Mouse (Mus musculus) lung, postnatal 0 days (tissue): ENCODE data around the gene Ldha. TPM values are rescaled to one million over a fixed set of nuclear protein-coding genes. Genes with fewer than 3 reads are reported as not detected.
A peak's percentile ranks its signal among the peaks of the same experiment; 100 is the strongest.
"Not testable (repeated sequence)": the region's sequence is repeated elsewhere in the genome, so short reads cannot be mapped to it uniquely, and the experiment has no call there.

Experiments used
- ATAC-seq: fragments of 200-750 bp; cut with Nextera tagmentation; 2 replicates; pipeline ENCODE4 v1.8.0; 2017; ENCODE audit warnings: moderate library complexity
- DNase-seq: peaks from one replicate; pipeline ENCODE4 v3.0.0-alpha.2; 2016; ENCODE audit warnings: low spot score
- H3K27ac ChIP-seq: fragments of 300-500 bp; sonication (generic); 2 replicates; pipeline ENCODE4 v1.5.1; 2014; ENCODE audit warnings: antibody characterized with exemption, mild to moderate bottlenecking, low read length, mixed read lengths
- H3K27me3 ChIP-seq: fragments of 300-500 bp; sonication (generic); replicated peaks from 2 replicates; pipeline ENCODE4 v1.6.1; 2014; ENCODE audit warnings: low read length, mixed read lengths; ENCODE audit not compliant: insufficient read depth
- H3K36me3 ChIP-seq: fragments of 300-500 bp; sonication (generic); 2 replicates; pipeline ENCODE4 v1.6.1; 2014; ENCODE audit warnings: low read length, mixed read lengths; ENCODE audit not compliant: insufficient read depth
- H3K4me1 ChIP-seq: fragments of 300-500 bp; sonication (generic); 2 replicates; pipeline ENCODE4 v1.6.1; 2014; ENCODE audit warnings: antibody characterized with exemption, low read depth, low read length, mixed read lengths; ENCODE audit not compliant: insufficient read depth
- H3K4me2 ChIP-seq: fragments of 300-500 bp; sonication (generic); replicated peaks from 2 replicates; pipeline ENCODE4 v1.6.1; 2014; ENCODE audit warnings: low read depth, mild to moderate bottlenecking, low read length, moderate library complexity, mixed read lengths
- H3K4me3 ChIP-seq: fragments of 300-500 bp; sonication (generic); 2 replicates; pipeline ENCODE4 v1.5.1; 2014; ENCODE audit warnings: low read depth, low read length
- H3K9ac ChIP-seq: fragments of 300-500 bp; sonication (generic); replicated peaks from 2 replicates; pipeline ENCODE4 v1.6.1; 2014; ENCODE audit warnings: low read depth, mild to moderate bottlenecking
- H3K9me3 ChIP-seq: fragments of 300-500 bp; sonication (generic); 2 replicates; pipeline ENCODE4 v1.6.1; 2016; ENCODE audit warnings: low read length, mixed read lengths
- CTCF ChIP-seq: IDR thresholded peaks from 2 replicates; pipeline ENCODE4 v1.5.1; 2016; ENCODE audit warnings: antibody characterized with exemption, mild to moderate bottlenecking
- EP300 ChIP-seq: IDR thresholded peaks from 2 replicates; pipeline ENCODE4 v1.6.1; 2016; ENCODE audit warnings: antibody characterized with exemption, mild to moderate bottlenecking, control low read depth
- WGBS: fragments of 180-500 bp; shearing (Covaris S2); extraction: QIAGEN DNeasy Blood & Tissue Kit; methylation state at CpG from one replicate; pipeline ENCODE4 v1.1.7; 2014; 5-methylcytosine and 5-hydroxymethylcytosine counted together
- polyA plus RNA-seq: library from polyadenylated mRNA; unstranded; fragments of >200 nt; fragmentation: Nextera tagmentation; extraction: Ambion mirVana; gene quantifications from 2 replicates; pipeline ENCODE4 v1.2.1, GENCODE M21; 2015

The Ldha gene
- polyA plus RNA-seq, 1 experiment from 2014 or later = 589 TPM

DNA sequence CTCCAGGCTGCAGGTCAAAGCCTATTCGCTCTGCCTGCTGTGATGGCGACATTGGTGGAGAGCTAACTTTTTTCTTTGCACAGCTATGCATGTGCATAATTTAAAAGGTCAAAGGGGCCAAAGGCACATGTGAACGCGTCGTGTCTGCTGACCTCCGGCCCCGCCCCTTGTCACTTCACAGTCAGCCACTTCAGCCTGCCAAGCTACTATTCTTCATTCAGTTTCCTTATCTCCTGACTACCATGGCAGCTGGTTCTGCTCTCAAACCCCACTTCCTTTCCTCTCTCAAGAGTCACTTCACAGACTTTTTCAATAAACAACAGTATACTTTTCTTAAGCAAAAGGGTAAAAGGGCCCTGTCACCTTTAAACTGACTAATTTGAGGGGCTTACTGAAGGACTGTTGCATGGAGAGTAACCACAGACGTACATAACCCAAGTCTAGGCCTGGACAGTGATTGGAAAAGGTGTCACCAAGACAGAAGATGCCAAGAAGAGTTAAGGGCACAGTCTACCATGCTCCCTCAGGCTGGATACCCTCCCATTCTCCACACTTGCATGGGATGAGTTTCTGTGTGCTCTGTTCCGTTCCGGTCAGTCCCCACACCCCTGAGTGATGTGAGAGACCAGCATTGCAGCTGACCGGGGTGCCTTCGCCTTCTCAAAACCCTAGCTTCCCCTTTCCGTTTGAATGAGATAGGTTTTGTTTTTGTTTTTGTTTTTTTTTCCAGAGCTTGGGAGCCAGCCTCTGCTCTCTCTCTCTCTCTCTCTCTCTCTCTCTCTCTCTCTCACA is 10.3 kb upstream of the Ldha start:
- H3K4me3 ChIP-seq = no peak overlapping the region
- TF ChIP-seq EP300 = peak; percentile 50
- no peak for TF ChIP-seq CTCF
- no peaks in the 10 kb centered on the region for H3K9me3 ChIP-seq
- no peaks in the 10 kb centered on the region for H3K27me3 ChIP-seq
- DNase-seq (peak; percentile 94), ATAC-seq (peak; percentile 76)
- no peak overlapping the region for H3K9ac ChIP-seq
- H3K27ac ChIP-seq = peak overlapping the region; percentile 78
- H3K4me2 ChIP-seq = no peak overlapping the region
- WGBS = 22% methylated on average over 13 of the region's 13 CpGs
- H3K36me3 ChIP-seq = no peaks in the 10 kb centered on the region
- H3K4me1 ChIP-seq = peaks cover 22% of the 10 kb centered on the region; the same call in 1 of the 2 replicates

DNA sequence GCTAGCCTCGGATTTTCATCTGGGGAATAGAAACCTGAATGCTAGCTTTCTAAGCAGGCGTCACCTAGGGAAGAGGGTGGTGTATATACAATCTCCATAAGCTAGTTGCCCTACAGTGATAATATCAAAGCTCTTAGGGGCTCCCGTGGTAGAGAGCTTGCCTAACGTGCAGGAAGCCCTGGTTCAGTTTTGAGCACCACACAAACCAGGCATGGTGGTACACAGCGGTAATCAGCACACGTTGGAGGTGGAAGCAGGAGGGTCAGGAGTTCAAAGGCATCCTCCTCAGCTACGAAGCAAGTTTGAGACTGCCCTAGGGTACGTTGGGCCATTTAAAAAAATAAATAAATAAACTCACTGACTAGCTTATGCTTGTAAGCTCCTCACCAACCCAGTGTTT is 9.6 kb upstream of the Ldha start:
- 66% methylated on average over 8 of the region's 8 CpGs for WGBS
- ATAC-seq = no peak
- H3K27ac ChIP-seq = no peak overlapping the region

DNA sequence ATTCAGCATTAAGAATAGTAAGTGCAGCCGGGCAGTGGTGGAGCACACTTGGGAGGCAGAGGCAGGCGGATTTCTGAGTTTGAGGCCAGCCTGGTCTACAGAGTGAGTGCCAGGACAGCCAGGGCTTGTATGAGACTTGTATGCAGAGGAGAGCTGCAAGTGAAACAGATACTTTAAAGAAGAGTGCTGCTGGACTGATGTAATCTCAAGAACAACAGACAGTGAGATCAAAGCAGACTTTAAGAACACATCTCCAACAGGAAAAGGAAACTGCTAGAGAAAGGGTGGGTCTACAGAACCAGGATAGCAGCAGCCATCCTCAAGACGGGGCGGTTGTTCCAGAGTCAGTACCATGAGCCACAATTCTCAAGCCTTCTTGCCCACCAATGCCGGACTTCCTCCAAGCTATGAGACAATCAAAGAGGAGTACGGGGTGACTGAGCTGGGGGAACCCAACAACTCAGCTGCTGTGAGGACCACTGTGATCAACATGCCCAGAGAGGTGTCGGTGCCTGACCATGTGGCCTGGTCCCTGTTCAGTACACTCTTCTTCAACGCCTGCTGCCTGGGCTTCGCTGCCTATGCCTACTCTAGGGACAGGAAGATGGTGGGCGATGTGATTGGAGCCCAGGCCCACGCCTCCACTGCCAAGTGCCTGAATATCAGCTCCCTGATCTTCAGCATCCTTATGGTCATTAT is 9.0 kb upstream of the Ldha start:
- H3K9me3 ChIP-seq, H3K27ac ChIP-seq, ATAC-seq, H3K27me3 ChIP-seq, H3K9ac ChIP-seq, H3K36me3 ChIP-seq, H3K4me2 ChIP-seq, DNase-seq, H3K4me3 ChIP-seq: not testable (repeated sequence)
- H3K4me1 ChIP-seq = peaks cover 21% of the 10 kb centered on the region; the same call in 1 of the 2 replicates
- 85% methylated on average over 11 of the region's 11 CpGs for WGBS

More for the DNA sequence above, 9.6 kb upstream of the Ldha start:
- no peaks in the 10 kb centered on the region for H3K27me3 ChIP-seq
- no peak overlapping the region for H3K4me2 ChIP-seq
- no peak overlapping the region for H3K9ac ChIP-seq
- H3K4me1 ChIP-seq = peaks cover 22% of the 10 kb centered on the region; the same call in 1 of the 2 replicates
- no peak for DNase-seq
- no peaks in the 10 kb centered on the region for H3K9me3 ChIP-seq
- H3K36me3 ChIP-seq = no peaks in the 10 kb centered on the region
- no peak overlapping the region for H3K4me3 ChIP-seq
- TF ChIP-seq EP300 (no peak), CTCF (no peak)

DNA sequence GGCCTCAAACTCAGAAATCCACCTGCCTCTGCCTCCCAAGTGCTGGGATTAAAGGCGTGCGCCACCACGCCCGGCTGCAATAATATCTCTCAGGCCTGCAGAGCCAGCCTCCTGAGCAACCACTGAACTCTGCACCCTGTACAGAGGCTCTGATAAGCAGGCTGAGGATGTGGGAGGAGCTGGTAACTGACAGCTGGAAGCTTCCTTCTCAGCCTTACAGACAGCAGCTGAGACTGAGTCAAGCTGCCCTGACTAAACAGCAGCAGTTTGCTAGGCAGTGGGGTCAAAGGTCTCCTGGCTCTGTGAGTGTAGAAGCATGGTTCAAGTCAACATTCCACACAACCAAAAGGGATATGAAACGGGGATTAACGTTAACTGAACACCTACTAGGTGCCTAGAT is 8.0 kb upstream of the Ldha start:
- Histone ChIP-seq H3K27me3 (no peaks in the 10 kb centered on the region), H3K36me3 (no peaks in the 10 kb centered on the region), H3K9ac (no peak overlapping the region), H3K4me2 (no peak overlapping the region), H3K9me3 (no peaks in the 10 kb centered on the region), H3K4me3 (no peak overlapping the region), H3K4me1 (peaks cover 22% of the 10 kb centered on the region; the same call in 1 of the 2 replicates), H3K27ac (peak overlapping the region; percentile 15; the same call in 1 of the 2 replicates)
- TF ChIP-seq CTCF (no peak), EP300 (no peak)
- peak; percentile 82 for ATAC-seq
- peak; percentile 91 for DNase-seq
- WGBS = 42% methylated on average over 6 of the region's 6 CpGs

DNA sequence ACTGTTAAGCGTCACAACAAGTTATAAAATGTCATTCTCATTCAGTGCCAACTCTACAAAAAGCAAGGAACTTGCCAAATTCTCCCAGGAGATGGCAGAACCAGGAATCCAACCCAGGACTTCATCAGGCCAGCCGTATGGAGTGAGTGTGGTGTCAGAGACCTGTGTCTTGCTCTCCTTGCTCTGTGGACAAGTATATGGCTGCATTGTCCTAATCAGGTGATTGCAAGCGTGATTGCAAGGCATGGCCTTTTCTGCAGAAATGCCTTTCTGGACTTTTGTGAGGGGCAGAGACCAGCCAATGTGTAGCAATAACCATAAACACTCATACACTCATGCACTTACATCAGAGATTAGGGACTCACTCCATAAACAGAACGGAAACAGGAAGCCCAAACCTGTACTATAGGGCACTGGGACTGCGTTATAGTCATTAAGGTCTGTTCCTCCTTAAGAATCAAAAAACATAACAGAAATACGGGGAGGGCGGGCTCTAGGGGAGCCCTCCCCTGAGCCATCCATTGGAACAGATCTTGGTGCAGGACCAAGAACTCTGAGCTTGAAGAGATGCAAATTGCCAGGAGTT is 7.5 kb upstream of the Ldha start:
- WGBS = 71% methylated on average over 7 of the region's 7 CpGs
- H3K27ac ChIP-seq = peak overlapping the region; percentile 15; the same call in 1 of the 2 replicates
- peaks cover 22% of the 10 kb centered on the region; the same call in 1 of the 2 replicates for H3K4me1 ChIP-seq
- H3K9ac ChIP-seq = no peak overlapping the region
- H3K27me3 ChIP-seq = no peaks in the 10 kb centered on the region
- TF ChIP-seq EP300 (no peak), CTCF (no peak)
- no peaks in the 10 kb centered on the region for H3K36me3 ChIP-seq
- no peak overlapping the region for H3K4me2 ChIP-seq
- ATAC-seq (no peak), DNase-seq (peak; percentile 28)
- H3K9me3 ChIP-seq = no peaks in the 10 kb centered on the region
- H3K4me3 ChIP-seq = no peak overlapping the region

DNA sequence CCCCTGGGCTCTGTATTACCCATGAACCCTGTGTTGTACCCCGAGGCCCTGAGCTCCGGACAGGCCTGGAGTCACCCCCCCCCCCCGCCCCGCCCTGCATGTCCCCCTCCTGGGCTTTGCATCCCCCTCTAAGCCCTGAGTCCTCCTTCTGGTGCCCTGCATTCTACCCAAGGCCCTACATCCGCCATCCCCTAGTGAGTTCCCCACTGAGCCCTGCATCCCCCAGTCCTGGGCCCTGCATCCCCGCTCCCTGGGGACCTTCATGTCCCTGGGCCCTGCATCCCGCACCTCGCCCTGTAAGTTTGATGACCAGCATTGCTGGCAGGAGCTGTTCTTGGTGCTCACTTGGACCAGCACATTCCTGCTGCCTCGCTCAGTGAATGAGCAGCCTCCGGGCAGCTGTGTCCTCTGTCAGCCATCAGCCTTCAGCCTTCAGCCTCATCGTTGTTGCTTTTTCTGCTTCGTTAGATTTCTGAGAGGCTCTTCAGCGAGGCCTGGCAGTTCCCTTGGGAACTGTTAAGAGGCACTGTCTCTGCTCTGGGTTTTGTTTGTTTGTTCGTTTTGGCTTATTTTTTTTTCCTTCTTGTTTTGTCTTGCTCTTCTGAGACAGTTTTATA is 6.2 kb upstream of the Ldha start:
- no peak for ATAC-seq
- Histone ChIP-seq H3K36me3 (no peaks in the 10 kb centered on the region), H3K4me1 (peaks cover 31% of the 10 kb centered on the region), H3K4me3 (no peak overlapping the region), H3K9me3 (no peaks in the 10 kb centered on the region), H3K27me3 (no peaks in the 10 kb centered on the region), H3K9ac (no peak overlapping the region), H3K4me2 (no peak overlapping the region), H3K27ac (no peak overlapping the region)
- TF ChIP-seq CTCF = no peak
- no peak for TF ChIP-seq EP300
- WGBS = 55% methylated on average over 9 of the region's 14 CpGs
- DNase-seq = no peak
